Mouse (Mus musculus) lung, postnatal 10 days (tissue): ENCODE results near the gene Hist1h2bh.
A peak's percentile ranks its signal among the peaks of the same experiment; 100 is the strongest.

Experiments
- DNase-seq: peaks from one replicate; pipeline ENCODE4 v3.0.0; 2021

The Hist1h2bh gene

DNA sequence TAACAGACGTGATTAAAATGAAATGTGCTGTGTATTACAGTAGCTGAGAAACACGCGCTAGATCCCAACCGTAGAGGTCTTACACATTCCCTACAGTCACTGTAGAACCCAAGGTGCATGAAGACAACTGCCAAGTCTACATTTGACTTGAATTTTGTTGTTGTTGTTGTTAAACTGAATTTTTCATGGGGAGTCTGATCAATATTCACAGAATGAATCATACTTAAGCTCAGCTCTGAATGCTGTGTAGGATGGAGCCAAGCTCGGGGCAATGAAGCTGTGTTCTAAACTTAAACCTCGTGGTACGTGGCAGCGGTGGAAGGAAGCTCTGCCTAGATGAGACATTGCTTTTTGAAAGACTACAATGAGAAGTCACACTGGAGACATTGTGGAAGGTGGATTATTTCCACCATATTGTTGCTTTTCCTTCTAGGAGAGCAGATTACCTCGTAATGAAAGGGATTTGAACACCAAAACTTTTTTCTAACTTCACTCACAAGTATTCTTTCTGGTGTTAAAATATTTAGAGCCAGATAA is 41.1 kb downstream of the Hist1h2bh start:
- no peak for DNase-seq

DNA sequence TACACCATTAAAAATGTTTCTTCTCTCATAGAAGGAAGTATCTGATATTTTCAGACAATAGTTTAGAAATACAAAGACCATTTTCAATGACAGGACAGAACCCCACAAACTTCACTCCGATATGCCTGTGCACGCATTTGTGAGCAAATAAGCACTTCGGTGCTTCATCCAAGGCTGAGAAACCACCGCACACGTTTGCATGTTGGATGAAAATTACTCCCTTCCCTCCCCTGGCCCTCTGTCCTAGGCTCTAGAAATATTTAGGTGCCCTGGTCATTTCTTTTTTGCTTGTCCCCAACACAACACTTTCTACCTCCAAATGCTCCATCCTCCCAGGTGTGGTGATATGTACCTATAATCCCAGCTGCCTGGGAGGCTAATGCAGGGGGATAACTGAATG is 41.7 kb downstream of the Hist1h2bh start:
- no peak for DNase-seq

DNA sequence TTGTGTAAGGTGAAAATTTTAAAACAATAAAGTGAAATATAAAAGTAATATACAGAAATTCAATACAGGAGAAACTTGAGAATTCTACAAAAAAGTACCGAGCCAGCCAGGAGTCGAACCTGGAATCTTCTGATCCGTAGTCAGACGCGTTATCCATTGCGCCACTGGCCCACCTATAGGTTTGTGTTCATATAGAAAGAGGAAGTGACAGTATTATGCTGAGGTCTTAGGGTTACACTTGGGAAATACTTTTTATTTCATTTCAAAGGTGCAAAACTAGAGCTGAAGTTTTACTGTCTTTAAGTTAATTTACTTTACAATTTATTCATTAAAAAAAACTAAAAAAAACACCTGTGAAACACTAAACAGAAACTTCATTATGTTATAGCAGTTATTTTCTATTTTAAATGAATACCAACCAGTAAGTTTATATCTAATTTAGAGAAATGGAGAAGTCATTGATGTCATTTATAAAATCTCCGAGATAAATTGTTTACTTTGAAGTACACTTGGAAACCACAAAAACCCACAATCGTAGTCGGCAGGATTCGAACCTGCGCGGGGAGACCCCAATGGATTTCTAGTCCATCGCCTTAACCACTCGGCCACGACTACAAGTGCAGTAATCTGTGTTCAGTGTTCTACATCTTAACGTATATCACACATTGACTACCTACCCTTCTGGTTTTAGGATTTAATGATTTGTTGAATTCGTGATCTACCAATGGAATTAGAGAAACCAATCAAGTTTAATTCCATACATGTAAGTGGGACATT is 42.6 kb downstream of the Hist1h2bh start:
- peak; percentile 41 for DNase-seq

GRCm38 (mm10) chr13:23499943-23500342 is 43.2 kb downstream of the Hist1h2bh start:
- DNase-seq = no peak

DNA sequence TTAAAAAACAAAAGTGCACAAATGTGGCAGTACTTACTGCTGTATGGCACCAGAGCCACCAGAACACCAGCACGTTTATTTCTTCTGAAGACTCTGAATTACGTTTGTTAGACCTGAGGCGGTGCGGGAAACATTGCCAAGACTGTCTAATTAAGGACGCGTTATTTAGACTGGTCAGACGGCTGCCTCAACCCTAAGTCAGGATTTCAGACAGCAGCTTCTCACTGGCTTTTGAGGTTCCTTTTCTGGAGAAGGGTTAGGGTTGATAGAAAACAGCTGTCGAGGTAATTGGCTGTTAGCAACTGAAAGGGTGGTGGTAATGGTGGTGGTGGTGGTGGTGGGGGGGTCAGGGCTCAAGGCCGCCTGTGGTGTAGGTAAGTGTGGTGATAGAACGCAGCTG is 44.5 kb downstream of the Hist1h2bh start:
- peak; percentile 26 for DNase-seq

GRCm38 (mm10) chr13:23497656-23498321 is 45.4 kb downstream of the Hist1h2bh start:
- DNase-seq = no peak

- no peak for DNase-seq
These were observed 47.7 kb downstream of the Hist1h2bh start for GRCm38 (mm10) chr13:23495526-23495925.

GRCm38 (mm10) chr13:23491990-23492389 is 51.2 kb downstream of the Hist1h2bh start:
- no peak for DNase-seq
